Mouse (Mus musculus) embryo, embryonic 11 days (tissue): Measurements from ENCODE around the gene Etl4.

Experiments used
- DNase-seq: peaks from one replicate; pipeline ENCODE4 v3.0.0-alpha.2; 2015

Etl4 gene

DNA sequence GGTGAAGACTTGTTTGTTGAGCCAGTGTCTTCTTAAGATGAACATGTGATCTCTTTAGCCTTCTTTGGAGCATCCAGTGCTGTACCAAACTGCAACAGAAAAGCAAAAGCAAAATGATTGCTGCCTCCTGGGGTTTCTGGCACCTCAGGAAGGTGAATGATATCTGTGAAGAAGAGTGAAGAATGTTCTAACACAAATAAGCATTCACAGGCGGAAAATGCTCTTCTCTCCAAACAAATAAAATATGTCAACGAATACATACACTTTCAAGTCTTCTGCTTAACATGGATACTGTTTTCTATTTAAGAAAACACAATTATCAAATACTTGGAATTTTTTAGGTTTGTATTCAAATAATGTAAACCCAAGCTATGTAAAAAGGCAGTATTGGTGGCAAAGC lies 678.3 kb downstream of the Etl4 start:
- DNase-seq: no peak

- DNase-seq: no peak
Measured at GRCm38 (mm10) chr2:20588631-20589030, 679.1 kb downstream of the Etl4 start.

GRCm38 (mm10) chr2:20594129-20594528 lies 684.5 kb downstream of the Etl4 start:
- no peak for DNase-seq

GRCm38 (mm10) chr2:20595000-20595399 lies 685.4 kb downstream of the Etl4 start:
- DNase-seq: no peak

DNA sequence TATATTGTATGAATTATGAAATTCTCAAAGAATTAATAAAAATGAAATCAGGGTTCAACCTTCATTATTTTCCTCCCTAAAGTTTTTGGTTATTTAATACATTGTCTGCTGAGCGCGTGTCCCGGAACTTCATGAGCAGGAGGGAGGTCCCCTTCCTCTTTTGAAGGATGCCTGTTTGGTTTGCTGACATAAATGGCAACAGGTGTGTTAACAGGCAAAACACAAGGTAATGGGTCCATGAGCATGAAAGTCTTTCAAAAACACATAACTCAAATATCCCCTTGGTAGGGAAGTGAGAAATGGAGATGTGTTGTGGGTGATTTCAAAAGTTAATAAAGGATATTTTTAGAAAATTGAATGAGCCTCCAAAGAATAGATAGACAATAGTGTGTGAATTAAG lies 687.0 kb downstream of the Etl4 start:
- DNase-seq: no peak

DNA sequence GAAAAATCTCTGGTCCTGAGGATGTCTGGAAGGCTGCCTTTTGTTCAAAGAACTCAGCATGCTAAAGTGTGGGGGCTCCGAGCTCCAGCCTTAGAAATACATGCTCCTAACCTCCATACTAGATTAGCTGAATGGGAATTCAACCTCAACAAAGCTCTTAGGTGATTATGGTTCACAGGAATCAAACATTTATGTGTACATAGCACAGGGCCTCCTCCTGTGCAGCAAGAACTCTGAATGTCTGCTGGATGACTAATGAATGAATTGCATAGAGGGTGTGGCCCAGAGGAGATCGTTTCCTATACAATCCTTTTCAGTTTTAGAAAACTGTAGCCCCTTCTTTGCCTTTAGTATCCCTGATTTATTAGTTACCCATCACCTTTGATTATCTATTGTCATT lies 687.6 kb downstream of the Etl4 start:
- no peak for DNase-seq

- no peak for DNase-seq
Measured at GRCm38 (mm10) chr2:20602656-20603055, 693.1 kb downstream of the Etl4 start.

DNA sequence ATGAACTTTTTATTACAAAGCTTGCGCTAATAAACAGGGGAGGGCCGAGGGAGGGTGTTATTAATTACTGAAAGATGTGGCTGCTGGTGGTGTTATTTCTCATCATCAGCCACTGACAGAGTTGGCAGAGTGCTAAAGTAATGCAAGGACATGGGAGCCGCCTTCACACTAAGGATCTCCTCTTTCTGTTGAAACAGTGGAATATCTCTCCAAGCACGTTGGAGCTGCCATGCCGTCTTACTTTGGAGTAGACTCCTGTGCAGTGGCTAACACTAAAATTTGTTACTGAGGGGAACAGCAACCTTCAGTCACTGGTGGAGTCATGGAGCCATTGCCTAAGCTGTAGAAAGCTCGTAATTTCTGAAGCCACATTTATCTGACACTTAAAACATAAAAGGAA lies 694.0 kb downstream of the Etl4 start:
- DNase-seq: no peak

DNA sequence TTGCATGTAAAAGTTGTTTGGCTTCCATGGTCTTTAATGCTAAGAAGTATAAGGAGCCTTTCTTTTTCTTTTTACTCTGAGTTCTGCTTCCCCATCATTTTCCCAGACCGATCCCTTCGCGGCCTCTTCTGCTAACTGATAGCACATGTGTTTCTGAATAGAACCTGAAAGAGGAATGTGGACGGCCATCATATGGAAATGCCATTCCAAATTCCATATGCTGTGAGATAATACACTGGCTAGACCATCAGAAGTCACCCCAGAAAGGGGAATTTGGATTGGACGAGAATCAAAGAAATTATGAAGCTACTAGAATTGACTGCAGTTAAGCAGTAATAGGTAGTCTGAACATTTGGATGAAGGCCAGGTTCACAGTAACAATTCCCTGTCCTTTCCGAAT lies 694.4 kb downstream of the Etl4 start:
- peak; percentile 49 for DNase-seq

DNA sequence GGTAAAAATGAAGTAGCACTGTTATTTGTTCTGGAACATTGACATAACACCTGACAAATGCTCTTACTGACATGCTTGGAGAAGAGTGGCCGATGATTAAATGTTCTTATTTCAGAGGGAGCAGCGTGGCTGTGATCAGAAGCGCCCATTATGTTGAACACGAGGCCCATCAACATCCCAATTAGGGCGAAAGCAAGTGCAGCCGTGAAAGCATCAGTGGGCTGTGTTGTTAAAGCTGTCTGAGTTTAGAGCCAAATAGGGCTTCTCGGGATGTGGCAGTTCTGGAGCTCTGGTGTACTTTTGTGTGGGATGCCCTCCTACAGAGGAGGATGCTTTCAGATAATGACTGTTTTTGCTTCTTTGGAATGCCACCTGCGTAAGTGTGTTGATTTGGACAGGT lies 699.6 kb downstream of the Etl4 start:
- no peak for DNase-seq

GRCm38 (mm10) chr2:20615948-20616347 lies 706.4 kb downstream of the Etl4 start:
- peak; percentile 40 for DNase-seq

GRCm38 (mm10) chr2:20618396-20618795 lies 708.8 kb downstream of the Etl4 start:
- DNase-seq: no peak

DNA sequence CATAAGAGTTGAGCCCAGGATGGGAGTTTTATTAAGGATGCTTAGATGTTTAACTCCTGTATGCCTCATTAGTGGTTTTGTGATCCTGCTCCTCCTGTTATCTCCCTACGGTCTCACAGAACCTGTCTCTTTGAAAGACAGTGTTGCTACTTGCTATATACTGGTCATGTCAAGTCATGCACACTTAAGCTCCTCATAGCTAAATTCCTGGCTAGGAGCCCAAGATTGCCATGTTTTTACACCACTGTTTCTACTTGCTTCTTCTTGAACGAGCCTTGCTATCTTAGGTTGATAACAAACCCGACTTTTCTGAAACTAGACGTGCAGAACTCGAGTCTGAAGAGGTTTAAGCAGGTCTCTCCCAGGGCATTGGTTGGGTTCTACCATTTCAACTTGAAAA lies 710.3 kb downstream of the Etl4 start:
- DNase-seq: no peak

DNA sequence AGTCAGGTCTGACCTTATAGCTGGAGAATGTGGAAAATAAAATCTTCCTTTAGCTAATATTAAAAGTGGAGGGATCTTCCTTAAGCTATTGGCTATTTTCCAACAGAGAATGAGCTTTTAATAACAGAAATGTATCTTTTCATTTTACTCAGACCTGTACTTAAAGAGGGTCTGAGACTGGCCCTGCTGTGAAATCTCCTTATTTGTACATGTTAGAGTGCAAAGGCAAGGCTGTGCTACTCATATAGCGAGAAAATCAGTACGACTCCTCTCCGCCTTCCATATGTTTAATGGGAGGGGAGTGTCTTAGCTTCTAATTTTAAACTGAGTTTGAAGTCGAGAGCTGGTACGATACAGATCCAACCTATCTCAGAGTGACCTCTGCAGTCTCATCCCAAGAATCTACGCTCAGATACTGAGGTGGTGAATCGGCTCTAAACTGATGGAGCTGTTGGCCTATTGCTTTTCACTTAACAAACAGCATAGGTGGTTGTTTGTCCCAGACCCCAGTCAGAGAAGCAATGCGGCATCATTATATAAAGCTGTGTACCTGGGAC lies 719.7 kb downstream of the Etl4 start:
- no peak for DNase-seq

DNA sequence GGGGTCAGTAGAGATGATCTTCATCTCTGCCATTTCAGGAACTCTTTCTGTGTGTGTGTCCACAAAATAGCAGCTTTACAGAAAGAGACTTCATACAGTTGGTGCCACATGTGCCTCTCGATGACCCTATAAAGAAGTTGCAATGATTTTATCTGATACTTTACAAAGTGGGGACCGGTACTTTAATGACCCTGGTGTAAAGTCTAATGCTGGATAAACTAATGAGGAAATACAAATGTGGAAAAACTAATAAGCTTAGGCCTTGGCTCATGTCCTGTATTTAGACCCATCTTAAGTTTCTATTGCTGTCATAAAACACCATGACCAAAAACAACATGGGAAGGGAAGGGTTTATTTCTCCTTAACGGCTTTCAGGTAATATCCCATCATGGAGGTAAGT lies 729.0 kb downstream of the Etl4 start:
- DNase-seq: no peak

DNA sequence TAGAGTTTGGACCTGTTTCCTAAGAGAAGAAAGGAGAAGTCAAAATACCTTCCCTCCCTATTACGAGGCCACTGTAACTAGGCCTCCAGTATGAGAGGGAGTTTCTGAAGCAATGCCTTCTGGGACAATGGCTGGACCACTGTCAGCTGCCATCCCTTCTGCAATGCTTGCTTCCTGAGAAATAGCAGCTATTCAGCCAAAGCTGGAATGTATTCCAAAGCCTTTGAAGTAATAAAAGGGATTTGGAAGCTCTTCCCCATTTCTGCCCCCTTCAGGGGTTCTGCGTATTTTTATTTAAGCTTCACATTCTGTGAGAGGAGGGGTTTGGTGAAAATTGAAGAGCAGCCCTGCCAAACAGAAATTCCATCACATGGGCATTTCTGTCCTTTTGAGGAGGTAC lies 730.1 kb downstream of the Etl4 start:
- no peak for DNase-seq

GRCm38 (mm10) chr2:20642818-20643217 lies 733.2 kb downstream of the Etl4 start:
- peak; percentile 16 for DNase-seq

DNA sequence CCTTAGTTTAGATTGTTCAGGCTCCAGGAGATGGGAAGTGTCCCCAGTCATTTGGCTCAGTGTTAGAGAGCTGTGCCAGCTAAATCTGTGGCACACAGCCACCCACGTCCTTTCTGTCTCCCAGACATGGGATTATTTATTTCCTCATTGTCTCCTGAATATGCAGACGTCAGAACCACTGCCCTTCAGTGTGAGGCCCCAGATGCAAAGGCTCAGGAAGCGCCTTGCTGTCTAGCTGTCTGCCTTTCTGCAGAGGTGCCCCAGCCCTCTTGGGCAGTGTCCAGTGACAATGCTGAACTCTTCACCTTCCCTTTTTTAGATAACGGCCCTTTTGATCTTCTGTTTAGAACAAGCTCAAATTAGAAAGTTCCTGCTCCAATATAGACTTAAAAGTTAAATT lies 740.2 kb downstream of the Etl4 start:
- peak; percentile 21 for DNase-seq

DNA sequence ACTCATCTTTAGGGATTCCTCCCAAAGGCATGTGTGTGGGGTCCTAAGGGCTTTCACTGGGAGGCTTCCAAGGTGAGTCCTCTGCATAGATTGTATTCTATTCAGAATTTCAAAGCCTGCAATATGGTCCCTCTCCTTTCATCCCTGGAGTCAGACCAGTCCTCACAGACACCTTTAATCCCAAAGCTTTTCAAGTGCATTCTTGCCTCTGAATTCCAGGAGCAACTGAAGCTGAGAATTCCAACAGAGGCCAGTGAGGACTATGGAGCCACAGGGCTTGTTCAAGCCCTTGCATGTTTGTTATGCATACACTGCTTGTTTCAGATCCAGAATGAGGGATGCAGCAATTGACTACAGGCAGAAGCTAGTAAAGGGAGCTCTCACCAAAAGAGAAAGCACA lies 743.5 kb downstream of the Etl4 start:
- DNase-seq: no peak

GRCm38 (mm10) chr2:20654058-20654457 lies 744.5 kb downstream of the Etl4 start:
- DNase-seq: no peak

GRCm38 (mm10) chr2:20654598-20655340 lies 745.2 kb downstream of the Etl4 start:
- peak; percentile 15 for DNase-seq

GRCm38 (mm10) chr2:20655341-20655612 lies 745.7 kb downstream of the Etl4 start:
- no peak for DNase-seq

GRCm38 (mm10) chr2:20657856-20658255 lies 748.3 kb downstream of the Etl4 start:
- no peak for DNase-seq

- DNase-seq: no peak
Measured at GRCm38 (mm10) chr2:20661841-20662240, 752.3 kb downstream of the Etl4 start.

DNA sequence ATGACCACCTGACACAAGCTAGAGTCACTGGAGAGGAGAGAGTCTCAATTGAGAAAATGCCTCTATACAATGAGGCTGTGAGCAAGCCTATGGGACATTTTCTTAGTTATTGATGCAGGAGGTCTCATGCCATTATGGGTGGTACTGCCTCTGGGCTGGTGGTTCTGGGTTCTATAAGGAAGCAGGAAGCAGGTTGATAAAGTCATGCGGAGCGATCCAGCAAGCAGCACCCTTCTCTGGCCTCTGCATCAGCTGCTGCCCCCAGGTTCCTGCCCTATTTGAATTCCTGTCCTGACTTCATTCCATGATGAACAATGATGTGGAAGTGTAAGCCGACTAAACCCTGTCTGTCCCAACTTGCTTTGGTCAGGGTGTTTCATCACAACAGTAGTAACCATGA lies 753.1 kb downstream of the Etl4 start:
- DNase-seq: no peak
